Mouse (Mus musculus) limb, embryonic 13.5 days (tissue): ENCODE results near the gene Ctf2. TPM values are rescaled to one million over a fixed set of nuclear protein-coding genes. Genes with fewer than 3 reads are reported as not detected.
"Not testable (repeated sequence)": the region's sequence is repeated elsewhere in the genome, so short reads cannot be mapped to it uniquely, and the experiment has no call there.

Source experiments
- ATAC-seq: fragments of 200-750 bp; cut with Nextera tagmentation; 2 replicates; pipeline ENCODE4 v1.8.0; 2017; ENCODE audit warnings: low read depth, moderate number of reproducible peaks, moderate TSS enrichment; ENCODE audit not compliant: low FRiP score
- H3K27ac ChIP-seq: fragments of 300-500 bp; sonication (generic); 2 replicates; pipeline ENCODE4 v1.5.1; 2015; ENCODE audit warnings: inconsistent platforms, mild to moderate bottlenecking, moderate library complexity
- H3K27me3 ChIP-seq: fragments of 300-500 bp; sonication (generic); 2 replicates; pipeline ENCODE4 v1.6.1; 2015; ENCODE audit warnings: mild to moderate bottlenecking, inconsistent platforms
- H3K36me3 ChIP-seq: fragments of 300-500 bp; sonication (generic); 2 replicates; pipeline ENCODE4 v1.6.1; 2015; ENCODE audit warnings: inconsistent platforms, mild to moderate bottlenecking, moderate library complexity
- H3K4me1 ChIP-seq: fragments of 300-500 bp; sonication (generic); 2 replicates; pipeline ENCODE4 v1.6.1; 2015; ENCODE audit warnings: inconsistent platforms
- H3K4me2 ChIP-seq: fragments of 300-500 bp; sonication (generic); replicated peaks from 2 replicates; pipeline ENCODE4 v1.6.1; 2015; ENCODE audit warnings: inconsistent platforms, mild to moderate bottlenecking, moderate library complexity
- H3K4me3 ChIP-seq: fragments of 300-500 bp; sonication (generic); 2 replicates; pipeline ENCODE4 v1.5.1; 2015; ENCODE audit warnings: moderate library complexity, mild to moderate bottlenecking, inconsistent platforms
- H3K9ac ChIP-seq: fragments of 300-500 bp; sonication (generic); 2 replicates; pipeline ENCODE4 v1.6.1; 2015; ENCODE audit warnings: mild to moderate bottlenecking, inconsistent platforms
- H3K9me3 ChIP-seq: fragments of 300-500 bp; sonication (generic); 2 replicates; pipeline ENCODE4 v1.6.1; 2016; ENCODE audit warnings: inconsistent platforms
- WGBS: fragments of 180-500 bp; shearing (Covaris S2); methylation state at CpG from one replicate; pipeline ENCODE4 v1.1.7; 2015; 5-methylcytosine and 5-hydroxymethylcytosine counted together
- polyA plus RNA-seq: library from polyadenylated mRNA; unstranded; fragments of >200 nt; fragmentation: Nextera tagmentation; extraction: Ambion mirVana; gene quantifications from 2 replicates; pipeline ENCODE4 v1.2.1, GENCODE M21; 2015

The Ctf2 gene
- polyA plus RNA-seq, 1 experiment from 2014 or later = 0.50 TPM

- peak; percentile 80 for ATAC-seq
- under 1% methylated on average over 83 of the region's 90 CpGs for WGBS
- Histone ChIP-seq H3K9me3 (no peaks in the 10 kb centered on the region), H3K36me3 (peaks cover 31% of the 10 kb centered on the region), H3K4me1 (peaks cover 47% of the 10 kb centered on the region), H3K9ac (peak within 1 kb of the TSS; percentile 93), H3K4me3 (peak within 1 kb of the TSS; percentile 76), H3K27ac (peak within 1 kb of the TSS; percentile 99), H3K27me3 (no peaks in the 10 kb centered on the region), H3K4me2 (peak within 1 kb of the TSS; percentile 92)
Measured at GRCm38 (mm10) chr7:127708207-127709078, 23.5 kb downstream of the Ctf2 start, which contains the start of gene Bcl7c. Gene Bcl7c, minus strand, starts transcription at chr7:127708933.

- Histone ChIP-seq H3K27me3 (no peaks in the 10 kb centered on the region), H3K36me3 (peaks cover 37% of the 10 kb centered on the region), H3K4me2 (peak overlapping the region; percentile 92), H3K27ac (peak overlapping the region; percentile 99), H3K9me3 (no peaks in the 10 kb centered on the region), H3K9ac (peak overlapping the region; percentile 93), H3K4me1 (peaks cover 44% of the 10 kb centered on the region), H3K4me3 (peak overlapping the region; percentile 76)
- no peak for ATAC-seq
- 0% methylated on average over 5 of the region's 5 CpGs for WGBS
Measured at GRCm38 (mm10) chr7:127707957-127708206, 24.1 kb downstream of the Ctf2 start.

- peak overlapping the region; percentile 76 for H3K4me3 ChIP-seq
- H3K27me3 ChIP-seq = no peaks in the 10 kb centered on the region
- H3K9me3 ChIP-seq = no peaks in the 10 kb centered on the region
- H3K27ac ChIP-seq = peak overlapping the region; percentile 99
- no peak for ATAC-seq
- WGBS = 14% methylated on average over 22 of the region's 22 CpGs
- H3K9ac ChIP-seq = peak overlapping the region; percentile 93
- peak overlapping the region; percentile 92 for H3K4me2 ChIP-seq
- peaks cover 44% of the 10 kb centered on the region for H3K4me1 ChIP-seq
- H3K36me3 ChIP-seq = peaks cover 43% of the 10 kb centered on the region
Measured at GRCm38 (mm10) chr7:127707045-127707956, 24.7 kb downstream of the Ctf2 start.

GRCm38 (mm10) chr7:127705706-127706105 is 26.3 kb downstream of the Ctf2 start:
- Histone ChIP-seq H3K4me2 (no peak overlapping the region), H3K9ac (no peak overlapping the region), H3K4me3 (no peak overlapping the region), H3K27ac (no peak overlapping the region), H3K4me1 (peaks cover 29% of the 10 kb centered on the region), H3K36me3 (peaks cover 54% of the 10 kb centered on the region), H3K9me3 (no peaks in the 10 kb centered on the region), H3K27me3 (no peaks in the 10 kb centered on the region)
- ATAC-seq = no peak
- 71% methylated on average over 4 of the region's 4 CpGs for WGBS

GRCm38 (mm10) chr7:127704598-127704997 is 27.4 kb downstream of the Ctf2 start:
- WGBS = 82% methylated on average over 6 of the region's 6 CpGs

GRCm38 (mm10) chr7:127703561-127704178 is 28.3 kb downstream of the Ctf2 start:
- H3K9me3 ChIP-seq = no peaks in the 10 kb centered on the region
- H3K9ac ChIP-seq = no peak overlapping the region
- H3K4me1 ChIP-seq = peaks cover 19% of the 10 kb centered on the region
- H3K36me3 ChIP-seq = peaks cover 71% of the 10 kb centered on the region
- H3K27me3 ChIP-seq = no peaks in the 10 kb centered on the region
- 93% methylated on average over 8 of the region's 8 CpGs for WGBS
- H3K27ac ChIP-seq = no peak overlapping the region
- H3K4me3 ChIP-seq = no peak overlapping the region
- H3K4me2 ChIP-seq = no peak overlapping the region
- no peak for ATAC-seq

More at GRCm38 (mm10) chr7:127704598-127704997, 27.4 kb downstream of the Ctf2 start:
- Histone ChIP-seq H3K27ac (no peak overlapping the region), H3K4me2 (no peak overlapping the region), H3K36me3 (peaks cover 65% of the 10 kb centered on the region), H3K9ac (peak overlapping the region; percentile 45), H3K4me1 (peaks cover 25% of the 10 kb centered on the region), H3K27me3 (no peaks in the 10 kb centered on the region), H3K9me3 (no peaks in the 10 kb centered on the region), H3K4me3 (no peak overlapping the region)
- no peak for ATAC-seq

- peaks cover 74% of the 10 kb centered on the region for H3K36me3 ChIP-seq
- H3K4me1 ChIP-seq = no peaks in the 10 kb centered on the region
- no peak for ATAC-seq
- WGBS = 86% methylated on average over 3 of the region's 3 CpGs
- H3K4me3 ChIP-seq = no peak overlapping the region
- no peaks in the 10 kb centered on the region for H3K9me3 ChIP-seq
- no peak overlapping the region for H3K4me2 ChIP-seq
- H3K9ac ChIP-seq = no peak overlapping the region
- H3K27ac ChIP-seq = no peak overlapping the region
- no peaks in the 10 kb centered on the region for H3K27me3 ChIP-seq
Measured at GRCm38 (mm10) chr7:127700712-127701331, 31.1 kb downstream of the Ctf2 start.

GRCm38 (mm10) chr7:127698986-127699385 is 33.0 kb downstream of the Ctf2 start:
- Histone ChIP-seq H3K9ac (no peak overlapping the region), H3K4me2 (no peak overlapping the region), H3K27ac (no peak overlapping the region), H3K4me1 (no peaks in the 10 kb centered on the region), H3K36me3 (peaks cover 70% of the 10 kb centered on the region), H3K4me3 (no peak overlapping the region), H3K9me3 (no peaks in the 10 kb centered on the region), H3K27me3 (no peaks in the 10 kb centered on the region)
- ATAC-seq = no peak
- 80% methylated on average over 6 of the region's 6 CpGs for WGBS

GRCm38 (mm10) chr7:127693730-127694129 is 38.2 kb downstream of the Ctf2 start:
- not testable (repeated sequence) for H3K9me3 ChIP-seq, ATAC-seq, H3K4me2 ChIP-seq, H3K4me3 ChIP-seq, H3K9ac ChIP-seq, H3K27me3 ChIP-seq, H3K27ac ChIP-seq
- 94% methylated on average over 7 of the region's 7 CpGs for WGBS
- Histone ChIP-seq H3K36me3 (peaks cover 33% of the 10 kb centered on the region), H3K4me1 (peaks cover 11% of the 10 kb centered on the region)

GRCm38 (mm10) chr7:127693290-127693689 is 38.7 kb downstream of the Ctf2 start:
- Histone ChIP-seq H3K4me2 (no peak overlapping the region), H3K36me3 (peaks cover 32% of the 10 kb centered on the region), H3K4me3 (no peak overlapping the region), H3K27me3 (no peaks in the 10 kb centered on the region), H3K9me3 (no peaks in the 10 kb centered on the region), H3K9ac (no peak overlapping the region), H3K4me1 (peaks cover 11% of the 10 kb centered on the region), H3K27ac (no peak overlapping the region)
- no peak for ATAC-seq
- WGBS = 94% methylated on average over 8 of the region's 8 CpGs

- Histone ChIP-seq H3K4me3 (peak overlapping the region; percentile 20), H3K27me3 (no peaks in the 10 kb centered on the region), H3K4me2 (peak overlapping the region; percentile 59), H3K4me1 (peaks cover 11% of the 10 kb centered on the region), H3K9ac (peak overlapping the region; percentile 25; the same call in 1 of the 2 replicates), H3K36me3 (peaks cover 25% of the 10 kb centered on the region), H3K9me3 (no peaks in the 10 kb centered on the region), H3K27ac (peak overlapping the region; percentile 78)
- 5% methylated on average over 15 of the region's 15 CpGs for WGBS
- peak; percentile 86 for ATAC-seq
Measured at GRCm38 (mm10) chr7:127691221-127691989, 40.6 kb downstream of the Ctf2 start.
